In genomic region chr12:91683096-91683495, GRCm38 (mm10) we compare ENCODE assay signal across 10 mouse cellular contexts.
DNase-seq lines count a peak whose midpoint lies in the region; ATAC-seq lines count a peak whose summit lies in the region.
"Had no signal": no experiment of that assay in that cellular context is flagged by ENCODE, and none has a peak within 500 bp of the region (broad histone marks: within the 10 kb centered on the region; RNA-seq: fewer than 3 reads in every experiment).

No protein-coding gene starts in this region.

- no peak for ATAC-seq in intestine, embryonic 14.5 days (replicated peaks; ENCODE audit: low FRiP score, low TSS enrichment, low read depth)
- ATAC-seq in intestine, embryonic 16.5 days = no peak
- ATAC-seq in midbrain, embryonic 15.5 days (replicated peaks) = peak; percentile 31; the same call in 1 of the 2 replicates

- 73% methylated on average over 3 of the region's 3 CpGs for WGBS in intestine, embryonic 14.5 days
- 70% methylated on average over 3 of the region's 3 CpGs for WGBS in intestine, embryonic 16.5 days
- WGBS in embryonic facial prominence, embryonic 10.5 days = 69% methylated on average over 3 of the region's 3 CpGs
- 50% methylated on average over 3 of the region's 3 CpGs for WGBS in hindbrain, embryonic 10.5 days
- WGBS in midbrain, embryonic 15.5 days = 57% methylated on average over 3 of the region's 3 CpGs

- no peaks in the 10 kb centered on the region for H3K36me3 ChIP-seq in intestine, embryonic 14.5 days (ENCODE audit: control insufficient read depth, insufficient read depth, low read length)
- H3K36me3 ChIP-seq in intestine, embryonic 16.5 days (ENCODE audit: control insufficient read depth, insufficient read depth, low read length) = no peaks in the 10 kb centered on the region
- H3K36me3 ChIP-seq in embryonic facial prominence, embryonic 10.5 days (replicated peaks) = no peaks in the 10 kb centered on the region
- no peaks in the 10 kb centered on the region for H3K36me3 ChIP-seq in hindbrain, embryonic 10.5 days
- no peaks in the 10 kb centered on the region for H3K36me3 ChIP-seq in midbrain, embryonic 15.5 days (replicated peaks)

- H3K9ac ChIP-seq in intestine, embryonic 14.5 days (ENCODE audit: low read length) = no peak overlapping the region
- H3K9ac ChIP-seq in intestine, embryonic 16.5 days (ENCODE audit: low read depth, low read length) = no peak overlapping the region
- no peak overlapping the region for H3K9ac ChIP-seq in midbrain, embryonic 15.5 days

- H3K4me3 ChIP-seq in intestine, embryonic 14.5 days (ENCODE audit: low read depth, low read length) = no peak overlapping the region
- no peak overlapping the region for H3K4me3 ChIP-seq in intestine, embryonic 16.5 days (ENCODE audit: low read length)
- peak overlapping the region; percentile 53 for H3K4me3 ChIP-seq in embryonic facial prominence, embryonic 10.5 days
- H3K4me3 ChIP-seq in hindbrain, embryonic 10.5 days = peak overlapping the region; percentile 41
- no peak overlapping the region for H3K4me3 ChIP-seq in midbrain, embryonic 15.5 days
- H3K4me3 ChIP-seq: erythroblast, embryonic 14.5 days had no signal

- peak overlapping the region; percentile 18 for H3K4me2 ChIP-seq in intestine, embryonic 14.5 days (ENCODE audit: low read length)
- H3K4me2 ChIP-seq in intestine, embryonic 16.5 days (ENCODE audit: low read depth, low read length) = no peak overlapping the region
- H3K4me2 ChIP-seq in midbrain, embryonic 15.5 days = peak overlapping the region; percentile 40

- no peak for DNase-seq in intestine, embryonic 14.5 days (ENCODE audit: low spot score)
- DNase-seq in embryonic facial prominence, embryonic 10.5 days (ENCODE audit: low spot score) = no peak
- no peak for DNase-seq in hindbrain, embryonic 10.5 days (ENCODE audit: low spot score)
- no peak for DNase-seq in ovary, adult 18-20 months (ENCODE audit: low spot score)
- no peak for DNase-seq in spleen, postnatal 10 days (ENCODE audit: low spot score in 2 of 2)
- no peak for DNase-seq in thymus, postnatal 4 days
- DNase-seq: cerebellum, adult 11 months had no signal

- no peaks in the 10 kb centered on the region for H3K27me3 ChIP-seq in intestine, embryonic 14.5 days (replicated peaks; ENCODE audit: control insufficient read depth, insufficient read depth, low read length)
- H3K27me3 ChIP-seq in intestine, embryonic 16.5 days (replicated peaks; ENCODE audit: control insufficient read depth, insufficient read depth, low read length) = no peaks in the 10 kb centered on the region
- peaks cover 3% of the 10 kb centered on the region; the same call in 1 of the 2 replicates for H3K27me3 ChIP-seq in embryonic facial prominence, embryonic 10.5 days (replicated peaks; ENCODE audit: low read depth, poor library complexity, severe bottlenecking)
- H3K27me3 ChIP-seq in hindbrain, embryonic 10.5 days (ENCODE audit: insufficient read depth, poor library complexity, severe bottlenecking) = peaks cover 5% of the 10 kb centered on the region; the same call in 1 of the 2 replicates
- no peaks in the 10 kb centered on the region for H3K27me3 ChIP-seq in midbrain, embryonic 15.5 days (replicated peaks)

- H3K9me3 ChIP-seq in intestine, embryonic 14.5 days (ENCODE audit: control insufficient read depth, low read length) = no peaks in the 10 kb centered on the region
- no peaks in the 10 kb centered on the region for H3K9me3 ChIP-seq in intestine, embryonic 16.5 days (ENCODE audit: control insufficient read depth, low read length)
- H3K9me3 ChIP-seq in embryonic facial prominence, embryonic 10.5 days = no peaks in the 10 kb centered on the region
- no peaks in the 10 kb centered on the region for H3K9me3 ChIP-seq in hindbrain, embryonic 10.5 days
- H3K9me3 ChIP-seq in midbrain, embryonic 15.5 days = no peaks in the 10 kb centered on the region

- peaks cover 33% of the 10 kb centered on the region for H3K4me1 ChIP-seq in intestine, embryonic 14.5 days (replicated peaks; ENCODE audit: control insufficient read depth, insufficient read depth, low read length)
- H3K4me1 ChIP-seq in intestine, embryonic 16.5 days (ENCODE audit: control insufficient read depth, insufficient read depth, low read length) = peaks cover 23% of the 10 kb centered on the region
- peaks cover 62% of the 10 kb centered on the region for H3K4me1 ChIP-seq in embryonic facial prominence, embryonic 10.5 days
- peaks cover 68% of the 10 kb centered on the region for H3K4me1 ChIP-seq in hindbrain, embryonic 10.5 days (replicated peaks)
- H3K4me1 ChIP-seq in midbrain, embryonic 15.5 days = peaks cover 45% of the 10 kb centered on the region

- H3K27ac ChIP-seq in intestine, embryonic 14.5 days (ENCODE audit: low read depth) = no peak overlapping the region
- H3K27ac ChIP-seq in intestine, embryonic 16.5 days (ENCODE audit: low read length) = no peak overlapping the region
- H3K27ac ChIP-seq in embryonic facial prominence, embryonic 10.5 days (replicated peaks) = peak overlapping the region; percentile 83
- peak overlapping the region; percentile 88 for H3K27ac ChIP-seq in hindbrain, embryonic 10.5 days
- H3K27ac ChIP-seq in midbrain, embryonic 15.5 days = no peak overlapping the region

Comparison
In these comparisons a context has a peak if more than half of its experiments do, and no peak if none do; other contexts are left out.
1. H3K27ac ChIP-seq: peak in embryonic facial prominence, embryonic 10.5 days (single experiment) and hindbrain, embryonic 10.5 days (single experiment); none in intestine, embryonic 14.5 days (single experiment), intestine, embryonic 16.5 days (single experiment) and midbrain, embryonic 15.5 days (single experiment).
2. H3K4me3 ChIP-seq: peak in embryonic facial prominence, embryonic 10.5 days (single experiment) and hindbrain, embryonic 10.5 days (single experiment); none in intestine, embryonic 14.5 days (single experiment), intestine, embryonic 16.5 days (single experiment) and midbrain, embryonic 15.5 days (single experiment).